Mouse (Mus musculus): ENCODE measurements around the gene Commd4.

DNA sequence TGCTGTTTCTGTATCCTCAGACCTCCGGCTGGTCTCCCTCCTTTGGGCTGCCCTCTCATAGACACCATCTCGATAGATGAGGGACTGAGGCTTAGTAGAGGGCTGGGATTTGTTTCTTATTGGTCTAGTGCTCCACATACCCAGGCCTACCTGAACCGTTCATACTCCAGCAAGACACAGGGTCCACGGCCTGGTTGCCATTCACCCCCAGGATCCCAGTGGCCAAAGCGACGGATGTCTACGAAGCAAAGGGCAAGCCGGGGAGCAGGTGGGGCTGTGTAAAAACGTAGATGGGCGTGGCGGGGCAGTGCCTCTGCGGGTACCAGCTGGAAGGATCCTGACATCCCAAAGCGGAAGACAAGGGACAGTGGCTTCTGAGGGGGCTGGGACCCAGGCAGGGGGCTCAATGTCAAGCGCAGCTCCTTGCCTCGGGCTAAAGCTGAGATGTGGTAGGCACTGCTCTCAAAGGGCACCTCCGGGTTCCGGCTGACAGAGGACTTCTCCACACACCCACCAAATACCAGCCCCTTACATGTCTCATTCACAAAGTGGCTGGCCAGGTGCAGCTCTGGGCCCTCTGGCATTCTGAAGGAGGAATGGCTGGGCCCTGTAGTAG is 11.6 kb downstream of the Commd4 start:
- TF ChIP-seq CTCF (IDR thresholded peaks at IDR 0.05; ENCODE audit: low read depth, low read length) (no peak), POLR2A (IDR thresholded peaks at IDR 0.05; ENCODE audit: insufficient read depth, low read length) (no peak), EP300 (IDR thresholded peaks at IDR 0.05; ENCODE audit: insufficient read depth, low read depth, low read length) (no peak)
